Mouse (Mus musculus) liver, embryonic 14.5 days (tissue): ENCODE data around the gene Fcamr. TPM values are rescaled to one million over a fixed set of nuclear protein-coding genes. Genes with fewer than 3 reads are reported as not detected.

Source experiments
- ATAC-seq: fragments of 200-750 bp; cut with Nextera tagmentation; 2 replicates; pipeline ENCODE4 v1.8.0; 2017; ENCODE audit warnings: moderate number of reproducible peaks, mild to moderate bottlenecking, moderate library complexity; ENCODE audit not compliant: insufficient read depth
- DNase-seq, 3 experiments: peaks; one replicate each; pipeline ENCODE4 v3.0.0-alpha.2; 2012 to 2013; ENCODE audit warnings: low read depth in 3 of 3, low spot score in 3 of 3
- H3K27ac ChIP-seq: fragments of 300-500 bp; sonication (generic); 2 replicates; pipeline ENCODE4 v1.5.1; 2014; ENCODE audit warnings: moderate library complexity, mild to moderate bottlenecking, control low read depth, inconsistent platforms
- H3K27me3 ChIP-seq: fragments of 300-500 bp; sonication (generic); 2 replicates; pipeline ENCODE4 v1.6.1; 2014; ENCODE audit warnings: mild to moderate bottlenecking, low read length, moderate library complexity; ENCODE audit not compliant: control insufficient read depth, insufficient read depth
- H3K36me3 ChIP-seq: fragments of 300-500 bp; sonication (generic); replicated peaks from 2 replicates; pipeline ENCODE4 v1.6.1; 2014; ENCODE audit warnings: low read depth; ENCODE audit not compliant: control insufficient read depth, insufficient read depth
- H3K4me1 ChIP-seq, 2 experiments: fragments of 200-500 bp in 1 of 2; fragments of 300-500 bp in 1 of 2; sonication (generic) in 1 of 2; replicated peaks; 2 replicates each; pipeline ENCODE4 v1.6.1; 2012 to 2014; ENCODE audit warnings: antibody characterized with exemption in 1 of 2, inconsistent platforms in 1 of 2, low read length in 1 of 2; ENCODE audit not compliant: control insufficient read depth in 2 of 2, insufficient read depth in 2 of 2
- H3K4me2 ChIP-seq: fragments of 300-500 bp; sonication (generic); 2 replicates; pipeline ENCODE4 v1.6.1; 2014; ENCODE audit warnings: low read depth, mild to moderate bottlenecking, control low read depth, moderate library complexity
- H3K4me3 ChIP-seq, 2 experiments: fragments of 200-500 bp in 1 of 2; fragments of 300-500 bp in 1 of 2; sonication (generic) in 1 of 2; 2 replicates each; pipeline ENCODE4 v1.5.1; 2012 to 2014; ENCODE audit warnings: low read depth in 2 of 2, low read length in 2 of 2, mild to moderate bottlenecking in 2 of 2, control low read depth in 1 of 2, inconsistent platforms in 1 of 2, moderate library complexity in 1 of 2; ENCODE audit not compliant: insufficient read depth in 1 of 2
- H3K9ac ChIP-seq: fragments of 300-500 bp; sonication (generic); replicated peaks from 2 replicates; pipeline ENCODE4 v1.6.1; 2014; ENCODE audit warnings: mild to moderate bottlenecking, control low read depth, moderate library complexity
- H3K9me3 ChIP-seq: fragments of 300-500 bp; sonication (generic); 2 replicates; pipeline ENCODE4 v1.6.1; 2016; ENCODE audit warnings: low read length, mixed read lengths; ENCODE audit not compliant: control insufficient read depth
- CTCF ChIP-seq: IDR thresholded peaks from 2 replicates; pipeline ENCODE4 v1.5.1; 2016; ENCODE audit warnings: antibody characterized with exemption, low read depth, control low read depth
- EP300 ChIP-seq: IDR thresholded peaks from 2 replicates; pipeline ENCODE4 v1.6.1; 2016; ENCODE audit warnings: antibody characterized with exemption, low read depth
- WGBS: fragments of 180-500 bp; shearing (Covaris S2); extraction: QIAGEN DNeasy Blood & Tissue Kit; methylation state at CpG from one replicate; pipeline ENCODE4 v1.1.7; 2014; ENCODE audit not compliant: insufficient replicate concordance; 5-methylcytosine and 5-hydroxymethylcytosine counted together
- polyA plus RNA-seq, 2 experiments: library from polyadenylated mRNA; depleted of rRNA in 1 of 2; stranded (reverse) in 1 of 2; unstranded in 1 of 2; fragments of >200 nt; fragmentation: Nextera tagmentation in 1 of 2; extraction: Ambion mirVana in 1 of 2; gene quantifications; 2 replicates each; pipeline versions ENCODE4 v1.2.1 to v1.2.3; 2012 to 2014

Gene Fcamr
- polyA plus RNA-seq, 2 experiments = not detected

- WGBS = 55% methylated on average over 6 of the region's 6 CpGs
- H3K4me1 ChIP-seq = peaks cover under 1 to 2% of the 10 kb centered on the region in 2 experiments; a peak in 2 of 4 replicates
- H3K36me3 ChIP-seq = no peaks in the 10 kb centered on the region
- H3K4me2 ChIP-seq = no peak overlapping the region
- ATAC-seq (no peak), DNase-seq (no peak)
- no peak overlapping the region for H3K27ac ChIP-seq
- no peak overlapping the region for H3K9ac ChIP-seq
- no peak overlapping the region for H3K4me3 ChIP-seq
- no peaks in the 10 kb centered on the region for H3K27me3 ChIP-seq
- no peaks in the 10 kb centered on the region for H3K9me3 ChIP-seq
- TF ChIP-seq EP300 (no peak), CTCF (no peak)
Measured at GRCm38 (mm10) chr1:130835161-130835936, 34.6 kb downstream of the Fcamr start.

- WGBS = 24% methylated on average over 6 of the region's 6 CpGs
- H3K9ac ChIP-seq = no peak overlapping the region
Measured at GRCm38 (mm10) chr1:130838288-130838687, 37.6 kb downstream of the Fcamr start.

GRCm38 (mm10) chr1:130840599-130841379 is 40.1 kb downstream of the Fcamr start:
- no peak overlapping the region for H3K4me2 ChIP-seq
- DNase-seq (peak in 1 of 3 experiments; percentile 13), ATAC-seq (peak; percentile 41; the same call in 1 of the 2 replicates)
- no peak overlapping the region for H3K9ac ChIP-seq
- WGBS = 46% methylated on average over 8 of the region's 8 CpGs
- H3K27ac ChIP-seq = no peak overlapping the region
- H3K36me3 ChIP-seq = no peaks in the 10 kb centered on the region
- H3K4me3 ChIP-seq = no peak overlapping the region
- H3K4me1 ChIP-seq = peaks cover 0 to 5% of the 10 kb centered on the region in 2 experiments; a peak in 2 of 4 replicates
- no peaks in the 10 kb centered on the region for H3K27me3 ChIP-seq
- H3K9me3 ChIP-seq = no peaks in the 10 kb centered on the region
- TF ChIP-seq CTCF (no peak), EP300 (no peak)

More at GRCm38 (mm10) chr1:130838288-130838687, 37.6 kb downstream of the Fcamr start:
- Histone ChIP-seq H3K36me3 (no peaks in the 10 kb centered on the region), H3K27me3 (no peaks in the 10 kb centered on the region), H3K4me2 (no peak overlapping the region), H3K4me3 (no peak overlapping the region), H3K4me1 (peaks cover 0 to 5% of the 10 kb centered on the region in 2 experiments; a peak in 2 of 4 replicates), H3K27ac (no peak overlapping the region), H3K9me3 (no peaks in the 10 kb centered on the region)
- ATAC-seq (no peak), DNase-seq (no peak)
- TF ChIP-seq CTCF (peak; percentile 36; the same call in 1 of the 2 replicates), EP300 (no peak)

- Histone ChIP-seq H3K9ac (no peak overlapping the region), H3K9me3 (no peaks in the 10 kb centered on the region), H3K4me2 (no peak overlapping the region), H3K4me3 (no peak overlapping the region), H3K4me1 (peaks cover 0 to 5% of the 10 kb centered on the region in 2 experiments; a peak in 2 of 4 replicates), H3K27ac (no peak overlapping the region), H3K36me3 (no peaks in the 10 kb centered on the region), H3K27me3 (no peaks in the 10 kb centered on the region)
- no peak for DNase-seq
- no peak for ATAC-seq
- 79% methylated on average over 7 of the region's 7 CpGs for WGBS
- TF ChIP-seq EP300 (no peak), CTCF (no peak)
Measured at GRCm38 (mm10) chr1:130841621-130842020, 40.9 kb downstream of the Fcamr start.

- Histone ChIP-seq H3K9ac (no peak overlapping the region), H3K4me1 (peaks cover 0 to 5% of the 10 kb centered on the region in 2 experiments; a peak in 2 of 4 replicates), H3K27ac (no peak overlapping the region), H3K36me3 (no peaks in the 10 kb centered on the region), H3K4me2 (no peak overlapping the region), H3K27me3 (no peaks in the 10 kb centered on the region), H3K9me3 (no peaks in the 10 kb centered on the region), H3K4me3 (no peak overlapping the region)
- TF ChIP-seq EP300 (no peak), CTCF (no peak)
- no peak for DNase-seq
- WGBS = 65% methylated on average over 7 of the region's 7 CpGs
- ATAC-seq = no peak
Measured at GRCm38 (mm10) chr1:130844516-130844915, 43.8 kb downstream of the Fcamr start.
